Mouse (Mus musculus): ENCODE results near the gene Fgd3. TPM values are rescaled to one million over a fixed set of nuclear protein-coding genes. Genes with fewer than 3 reads are reported as not detected.

The Fgd3 gene
- polyA plus RNA-seq (2012; rRNA removed): 0.56 and 0.60 TPM in 2 replicates

GRCm38 (mm10) chr13:49320040-49320439 is at the start of gene Fgd3:
TSS of gene Fgd3 (minus strand) at chr13:49320311.
- peaks cover 8% of the 10 kb centered on the region for H3K4me1 ChIP-seq (ENCODE audit: control insufficient read depth, insufficient read depth, low read length)
- H3K27me3 ChIP-seq (ENCODE audit: control insufficient read depth, insufficient read depth, low read length): no peaks in the 10 kb centered on the region
- H3K27ac ChIP-seq (ENCODE audit: control insufficient read depth, insufficient read depth, low read depth, low read length): no peak within 1 kb of the TSS
- no peak within 1 kb of the TSS; the same call in 1 of the 2 replicates for H3K4me3 ChIP-seq (ENCODE audit: control insufficient read depth, low read depth, low read length)
- no peaks in the 10 kb centered on the region for H3K36me3 ChIP-seq (ENCODE audit: control insufficient read depth, insufficient read depth, low read length)
- TF ChIP-seq POLR2A (IDR thresholded peaks at IDR 0.05; ENCODE audit: control insufficient read depth, low read depth, low read length): no peak
- TF ChIP-seq CTCF (IDR thresholded peaks at IDR 0.05; ENCODE audit: control insufficient read depth, insufficient read depth, insufficient replicate concordance, low read depth, low read length): no peak

GRCm38 (mm10) chr13:49369404-49369803 is 49.3 kb upstream of the Fgd3 start:
- Histone ChIP-seq H3K27ac (ENCODE audit: control insufficient read depth, insufficient read depth, low read depth, low read length) (no peak overlapping the region), H3K4me1 (ENCODE audit: control insufficient read depth, insufficient read depth, low read length) (no peaks in the 10 kb centered on the region; the same call in 1 of the 2 replicates), H3K4me3 (ENCODE audit: control insufficient read depth, low read depth, low read length) (no peak overlapping the region), H3K36me3 (ENCODE audit: control insufficient read depth, insufficient read depth, low read length) (peaks cover 2% of the 10 kb centered on the region; the same call in 1 of the 2 replicates), H3K27me3 (ENCODE audit: control insufficient read depth, insufficient read depth, low read length) (no peaks in the 10 kb centered on the region)
- TF ChIP-seq POLR2A (IDR thresholded peaks at IDR 0.05; ENCODE audit: control insufficient read depth, low read depth, low read length) (no peak), CTCF (IDR thresholded peaks at IDR 0.05; ENCODE audit: control insufficient read depth, insufficient read depth, insufficient replicate concordance, low read depth, low read length) (no peak)

GRCm38 (mm10) chr13:49367657-49368440 is 47.7 kb upstream of the Fgd3 start:
- Histone ChIP-seq H3K27me3 (ENCODE audit: control insufficient read depth, insufficient read depth, low read length) (no peaks in the 10 kb centered on the region), H3K4me1 (ENCODE audit: control insufficient read depth, insufficient read depth, low read length) (peaks cover 6% of the 10 kb centered on the region), H3K36me3 (ENCODE audit: control insufficient read depth, insufficient read depth, low read length) (peaks cover 2% of the 10 kb centered on the region; the same call in 1 of the 2 replicates), H3K27ac (ENCODE audit: control insufficient read depth, insufficient read depth, low read depth, low read length) (no peak overlapping the region), H3K4me3 (ENCODE audit: control insufficient read depth, low read depth, low read length) (no peak overlapping the region)
- TF ChIP-seq CTCF (IDR thresholded peaks at IDR 0.05; ENCODE audit: control insufficient read depth, insufficient read depth, insufficient replicate concordance, low read depth, low read length) (no peak), POLR2A (IDR thresholded peaks at IDR 0.05; ENCODE audit: control insufficient read depth, low read depth, low read length) (no peak)

GRCm38 (mm10) chr13:49364716-49365115 is 44.6 kb upstream of the Fgd3 start:
- TF ChIP-seq CTCF (IDR thresholded peaks at IDR 0.05; ENCODE audit: control insufficient read depth, insufficient read depth, insufficient replicate concordance, low read depth, low read length) (no peak), POLR2A (IDR thresholded peaks at IDR 0.05; ENCODE audit: control insufficient read depth, low read depth, low read length) (no peak)
- H3K27me3 ChIP-seq (ENCODE audit: control insufficient read depth, insufficient read depth, low read length): no peaks in the 10 kb centered on the region
- no peak overlapping the region for H3K4me3 ChIP-seq (ENCODE audit: control insufficient read depth, low read depth, low read length)
- H3K27ac ChIP-seq (ENCODE audit: control insufficient read depth, insufficient read depth, low read depth, low read length): no peak overlapping the region
- H3K4me1 ChIP-seq (ENCODE audit: control insufficient read depth, insufficient read depth, low read length): peaks cover 15% of the 10 kb centered on the region
- peaks cover 2% of the 10 kb centered on the region; the same call in 1 of the 2 replicates for H3K36me3 ChIP-seq (ENCODE audit: control insufficient read depth, insufficient read depth, low read length)

- H3K36me3 ChIP-seq (ENCODE audit: control insufficient read depth, insufficient read depth, low read length): no peaks in the 10 kb centered on the region
- H3K4me3 ChIP-seq (ENCODE audit: control insufficient read depth, low read depth, low read length): no peak overlapping the region
- H3K27ac ChIP-seq (ENCODE audit: control insufficient read depth, insufficient read depth, low read depth, low read length): no peak overlapping the region
- H3K4me1 ChIP-seq (ENCODE audit: control insufficient read depth, insufficient read depth, low read length): peaks cover 15% of the 10 kb centered on the region
- no peaks in the 10 kb centered on the region for H3K27me3 ChIP-seq (ENCODE audit: control insufficient read depth, insufficient read depth, low read length)
- TF ChIP-seq POLR2A (IDR thresholded peaks at IDR 0.05; ENCODE audit: control insufficient read depth, low read depth, low read length): no peak
- no peak for TF ChIP-seq CTCF (IDR thresholded peaks at IDR 0.05; ENCODE audit: control insufficient read depth, insufficient read depth, insufficient replicate concordance, low read depth, low read length)
These were observed 42.7 kb upstream of the Fgd3 start for GRCm38 (mm10) chr13:49362804-49363203.

GRCm38 (mm10) chr13:49362364-49362763 is 42.3 kb upstream of the Fgd3 start:
- Histone ChIP-seq H3K36me3 (ENCODE audit: control insufficient read depth, insufficient read depth, low read length) (no peaks in the 10 kb centered on the region), H3K27ac (ENCODE audit: control insufficient read depth, insufficient read depth, low read depth, low read length) (no peak overlapping the region), H3K4me3 (ENCODE audit: control insufficient read depth, low read depth, low read length) (no peak overlapping the region), H3K4me1 (ENCODE audit: control insufficient read depth, insufficient read depth, low read length) (peaks cover 15% of the 10 kb centered on the region), H3K27me3 (ENCODE audit: control insufficient read depth, insufficient read depth, low read length) (no peaks in the 10 kb centered on the region)
- TF ChIP-seq CTCF (IDR thresholded peaks at IDR 0.05; ENCODE audit: control insufficient read depth, insufficient read depth, insufficient replicate concordance, low read depth, low read length): no peak
- no peak for TF ChIP-seq POLR2A (IDR thresholded peaks at IDR 0.05; ENCODE audit: control insufficient read depth, low read depth, low read length)

GRCm38 (mm10) chr13:49360906-49361406 is 40.8 kb upstream of the Fgd3 start:
- Histone ChIP-seq H3K4me1 (ENCODE audit: control insufficient read depth, insufficient read depth, low read length) (peaks cover 15% of the 10 kb centered on the region), H3K36me3 (ENCODE audit: control insufficient read depth, insufficient read depth, low read length) (no peaks in the 10 kb centered on the region), H3K27ac (ENCODE audit: control insufficient read depth, insufficient read depth, low read depth, low read length) (peak overlapping the region; percentile 77), H3K27me3 (ENCODE audit: control insufficient read depth, insufficient read depth, low read length) (no peaks in the 10 kb centered on the region), H3K4me3 (ENCODE audit: control insufficient read depth, low read depth, low read length) (no peak overlapping the region)
- no peak for TF ChIP-seq POLR2A (IDR thresholded peaks at IDR 0.05; ENCODE audit: control insufficient read depth, low read depth, low read length)
- no peak for TF ChIP-seq CTCF (IDR thresholded peaks at IDR 0.05; ENCODE audit: control insufficient read depth, insufficient read depth, insufficient replicate concordance, low read depth, low read length)

Measured in testis, adult 2 months (tissue).